Mouse (Mus musculus): Measurements from ENCODE around the gene Rom1. TPM values are rescaled to one million over a fixed set of nuclear protein-coding genes. Genes with fewer than 3 reads are reported as not detected.
A peak's percentile ranks its signal among the peaks of the same experiment; 100 is the strongest.

Gene Rom1
- polyA plus RNA-seq, 1 experiment from 2014 or later = 4.9 TPM

- Histone ChIP-seq H3K9me3 (replicated peaks) (no peaks in the 10 kb centered on the region), H3K9ac (no peak overlapping the region), H3K4me1 (peaks cover 43% of the 10 kb centered on the region), H3K36me3 (peaks cover 42% of the 10 kb centered on the region), H3K27ac (no peak overlapping the region), H3K27me3 (no peaks in the 10 kb centered on the region), H3K4me2 (no peak overlapping the region), H3K4me3 (replicated peaks) (no peak overlapping the region)
- 91% methylated on average over 9 of the region's 9 CpGs for WGBS
- no peak for ATAC-seq (replicated peaks; ENCODE audit: low FRiP score)
Observed at GRCm38 (mm10) chr19:8895397-8895960, 33.7 kb downstream of the Rom1 start.

DNA sequence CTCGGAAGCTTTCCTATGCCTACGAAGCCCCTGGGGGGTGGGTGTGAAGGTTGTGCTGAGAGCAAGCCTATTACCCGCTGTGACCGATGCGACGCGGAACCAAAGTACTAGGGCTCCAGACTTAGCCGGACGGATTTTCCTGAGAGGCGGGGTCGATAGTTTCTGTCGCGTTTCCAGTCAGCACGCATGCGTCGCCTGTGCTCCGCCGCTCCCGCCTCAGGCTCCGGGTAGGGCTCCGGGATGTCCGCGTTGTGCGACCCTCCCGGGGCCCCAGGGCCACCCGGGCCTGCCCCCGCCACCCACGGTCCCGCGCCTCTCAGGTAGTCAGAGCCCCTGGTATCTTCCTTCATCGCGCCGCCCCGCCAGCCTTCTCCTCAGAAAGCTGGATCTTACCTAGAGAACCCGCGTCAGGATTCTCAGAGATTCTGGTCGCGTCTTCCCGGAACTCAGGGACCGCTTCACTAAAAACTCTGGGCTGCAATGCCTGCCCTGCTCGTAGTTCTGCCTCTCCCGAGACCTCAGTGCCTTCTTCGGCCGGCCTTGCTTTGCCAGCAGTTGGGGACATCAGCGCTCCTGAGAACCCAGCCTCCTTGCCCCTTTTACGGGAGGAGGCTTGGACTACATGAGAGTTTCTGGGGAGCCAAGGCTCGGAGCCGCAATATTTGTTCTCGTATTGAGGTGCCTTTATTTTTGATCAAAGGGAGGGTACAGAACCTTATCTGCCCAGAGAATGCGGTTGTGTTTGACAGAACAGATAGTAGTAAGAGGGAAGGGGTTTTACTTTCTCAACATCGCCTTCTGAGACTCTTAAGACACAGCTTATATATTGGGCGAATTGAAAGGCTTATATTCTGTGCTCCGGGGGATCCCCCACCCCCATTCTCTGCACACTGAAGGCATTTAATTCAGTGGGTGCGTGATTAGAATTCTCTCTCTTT, 36.1 kb downstream of the Rom1 start, which contains the start of gene Ints5:
Gene Ints5 (plus strand): TSS at position 177 of the 938 bp plus-strand sequence.
- peaks cover 43% of the 10 kb centered on the region for H3K36me3 ChIP-seq
- no peaks in the 10 kb centered on the region for H3K9me3 ChIP-seq (replicated peaks)
- peaks cover 36% of the 10 kb centered on the region for H3K4me1 ChIP-seq
- H3K4me3 ChIP-seq (replicated peaks) = peak within 1 kb of the TSS; percentile 79
- H3K4me2 ChIP-seq = peak within 1 kb of the TSS; percentile 80
- H3K27ac ChIP-seq = peak within 1 kb of the TSS; percentile 91
- WGBS = 2% methylated on average over 54 of the region's 54 CpGs
- no peaks in the 10 kb centered on the region for H3K27me3 ChIP-seq
- ATAC-seq (replicated peaks; ENCODE audit: low FRiP score) = peak; percentile 63
- H3K9ac ChIP-seq = peak within 1 kb of the TSS; percentile 96

GRCm38 (mm10) chr19:8888511-8889385, 40.4 kb downstream of the Rom1 start, which contains the start of the genes 1810009A15Rik and Gm49416:
Gene 1810009A15Rik, plus strand, starts transcription at chr19:8888853.
Gene Gm49416, plus strand, starts transcription at chr19:8888926.
- WGBS = under 1% methylated on average over 58 of the region's 58 CpGs

DNA sequence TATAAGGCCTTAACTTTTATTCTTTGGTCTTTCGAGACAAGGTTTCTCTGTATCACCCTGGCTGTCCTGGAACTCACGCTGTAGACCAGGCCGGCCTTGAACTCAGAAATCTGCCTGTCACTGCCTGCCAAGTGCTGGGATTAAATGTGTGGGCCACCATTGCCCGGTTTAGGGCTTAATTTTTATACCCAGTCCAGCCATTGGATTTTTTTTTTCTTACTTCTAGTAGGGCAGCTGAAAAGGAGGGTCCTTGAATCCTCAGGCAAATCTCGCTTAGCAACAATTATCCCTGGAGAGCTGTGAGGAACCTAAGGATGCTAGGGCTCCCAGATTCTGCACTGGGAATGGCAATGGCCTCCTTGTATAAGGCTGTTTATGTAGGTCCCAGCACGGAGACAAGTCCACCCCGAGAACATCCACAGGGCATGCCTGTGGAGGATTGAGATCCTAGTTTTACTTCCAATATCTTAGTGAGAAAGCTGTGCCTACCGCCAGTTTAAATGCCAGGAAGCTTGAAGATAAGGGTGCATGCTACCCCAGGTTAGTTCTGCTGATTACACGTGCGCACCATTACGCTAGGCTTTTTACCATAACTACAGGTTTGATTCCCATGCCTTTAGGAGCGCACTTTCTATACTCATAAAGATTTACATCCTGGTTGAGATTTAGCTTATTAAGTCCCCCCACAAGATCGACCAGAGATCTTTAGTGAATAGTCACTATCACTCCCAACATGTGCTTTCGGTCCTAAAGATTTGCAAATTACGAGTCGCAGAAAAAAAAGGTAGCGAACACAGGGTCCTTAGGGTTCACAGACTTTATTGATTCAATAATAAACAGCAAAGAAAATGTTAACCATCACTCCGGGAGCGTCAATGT, 41.3 kb downstream of the Rom1 start:
- peaks cover 23% of the 10 kb centered on the region for H3K4me1 ChIP-seq
- H3K27me3 ChIP-seq = no peaks in the 10 kb centered on the region
- H3K9me3 ChIP-seq (replicated peaks) = no peaks in the 10 kb centered on the region
- peak overlapping the region; percentile 78 for H3K9ac ChIP-seq
- peak overlapping the region; percentile 93 for H3K27ac ChIP-seq
- no peak for ATAC-seq (replicated peaks; ENCODE audit: low FRiP score)
- peak overlapping the region; percentile 56 for H3K4me2 ChIP-seq
- H3K4me3 ChIP-seq (replicated peaks) = peak overlapping the region; percentile 72
- H3K36me3 ChIP-seq = peaks cover 16% of the 10 kb centered on the region
- 14% methylated on average over 19 of the region's 19 CpGs for WGBS

More at GRCm38 (mm10) chr19:8888511-8889385, 40.4 kb downstream of the Rom1 start, which contains the start of the genes 1810009A15Rik and Gm49416:
- Histone ChIP-seq H3K9ac (peak within 1 kb of the TSS; percentile 78), H3K4me1 (peaks cover 28% of the 10 kb centered on the region), H3K27ac (peak within 1 kb of the TSS; percentile 93), H3K36me3 (peaks cover 16% of the 10 kb centered on the region), H3K9me3 (replicated peaks) (no peaks in the 10 kb centered on the region), H3K4me3 (replicated peaks) (peak within 1 kb of the TSS; percentile 72), H3K27me3 (no peaks in the 10 kb centered on the region), H3K4me2 (peak within 1 kb of the TSS; percentile 56)
- ATAC-seq (replicated peaks; ENCODE audit: low FRiP score) = peak; percentile 94

DNA sequence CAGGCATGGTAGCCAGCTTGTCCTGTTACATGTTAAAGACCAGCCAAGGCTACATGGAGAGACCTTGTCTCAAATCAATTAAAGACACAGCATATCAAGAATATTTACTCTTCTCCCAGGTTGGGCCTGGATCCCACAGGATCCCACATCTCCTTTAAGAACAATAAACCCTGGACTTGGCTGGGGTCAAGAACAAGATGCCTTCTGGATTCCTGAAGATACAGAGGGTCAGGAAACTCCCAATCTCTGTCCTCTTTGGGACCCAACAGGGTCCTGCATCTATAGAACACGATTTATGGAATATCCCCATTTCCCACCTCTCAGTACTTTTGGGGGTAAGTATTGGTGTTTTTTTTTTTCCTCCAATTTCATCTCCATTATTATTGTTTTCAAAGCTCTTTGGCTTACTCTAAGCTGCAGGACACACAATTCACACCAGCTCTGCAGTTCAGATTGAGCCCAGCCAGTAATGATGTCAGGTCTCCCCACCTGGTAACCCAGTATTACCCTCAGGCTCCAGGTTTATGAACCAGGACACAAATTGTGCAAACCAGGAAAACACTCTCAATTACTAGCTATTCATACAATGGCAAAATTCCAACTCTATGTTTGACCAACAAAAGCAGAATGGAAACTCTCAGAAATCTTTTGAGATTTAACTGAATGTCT, 42.1 kb downstream of the Rom1 start:
- Histone ChIP-seq H3K27ac (peak overlapping the region; percentile 93), H3K4me2 (peak overlapping the region; percentile 56), H3K4me3 (replicated peaks) (peak overlapping the region; percentile 72; the same call in 1 of the 2 replicates), H3K9ac (no peak overlapping the region), H3K27me3 (no peaks in the 10 kb centered on the region), H3K9me3 (replicated peaks) (no peaks in the 10 kb centered on the region), H3K36me3 (peaks cover 16% of the 10 kb centered on the region), H3K4me1 (peaks cover 19% of the 10 kb centered on the region)
- WGBS = 59% methylated on average over 1 of the region's 1 CpGs
- no peak for ATAC-seq (replicated peaks; ENCODE audit: low FRiP score)

DNA sequence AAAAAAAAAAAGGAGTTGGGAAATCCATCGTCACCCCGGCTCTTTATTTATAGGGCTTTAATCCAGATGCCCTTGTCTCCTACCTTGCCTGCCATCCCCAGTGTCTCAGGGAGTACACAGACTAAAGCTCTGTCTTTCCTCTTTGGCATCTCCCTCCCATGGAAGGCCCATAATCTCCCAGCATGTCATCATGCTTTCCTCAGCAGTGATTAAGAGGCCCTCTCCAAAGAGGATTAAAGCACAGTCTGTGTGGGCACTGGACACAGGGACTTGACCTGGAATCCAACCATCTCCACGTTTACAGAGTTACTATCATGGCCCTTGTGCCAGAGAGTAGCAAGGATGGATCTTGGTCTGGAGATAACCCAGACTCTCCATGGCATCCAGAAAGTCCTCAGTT, 45.5 kb downstream of the Rom1 start, which contains the start of the genes Lbhd1 and Gm49403:
Gene Lbhd1 (plus strand): TSS at position 117 of the 400 bp plus-strand sequence.
Gene Gm49403 (plus strand): TSS at position 315 of the 400 bp plus-strand sequence.
- H3K9ac ChIP-seq = no peak within 1 kb of the TSS
- ATAC-seq (replicated peaks; ENCODE audit: low FRiP score) = no peak
- H3K4me3 ChIP-seq (replicated peaks) = no peak within 1 kb of the TSS
- 77% methylated on average over 3 of the region's 3 CpGs for WGBS
- H3K27ac ChIP-seq = no peak within 1 kb of the TSS
- no peaks in the 10 kb centered on the region for H3K9me3 ChIP-seq (replicated peaks)
- H3K36me3 ChIP-seq = peaks cover 3% of the 10 kb centered on the region; the same call in 1 of the 2 replicates
- peaks cover 27% of the 10 kb centered on the region for H3K4me1 ChIP-seq
- H3K4me2 ChIP-seq = no peak within 1 kb of the TSS
- H3K27me3 ChIP-seq = no peaks in the 10 kb centered on the region

GRCm38 (mm10) chr19:8881034-8881392, 48.1 kb downstream of the Rom1 start:
- WGBS = 12% methylated on average over 3 of the region's 3 CpGs
- ATAC-seq (replicated peaks; ENCODE audit: low FRiP score) = no peak
- Histone ChIP-seq H3K27ac (peak overlapping the region; percentile 92), H3K4me2 (peak overlapping the region; percentile 79), H3K9me3 (replicated peaks) (no peaks in the 10 kb centered on the region), H3K36me3 (peaks cover 26% of the 10 kb centered on the region), H3K9ac (peak overlapping the region; percentile 78), H3K4me3 (replicated peaks) (peak overlapping the region; percentile 79), H3K27me3 (no peaks in the 10 kb centered on the region), H3K4me1 (peaks cover 15% of the 10 kb centered on the region)

DNA sequence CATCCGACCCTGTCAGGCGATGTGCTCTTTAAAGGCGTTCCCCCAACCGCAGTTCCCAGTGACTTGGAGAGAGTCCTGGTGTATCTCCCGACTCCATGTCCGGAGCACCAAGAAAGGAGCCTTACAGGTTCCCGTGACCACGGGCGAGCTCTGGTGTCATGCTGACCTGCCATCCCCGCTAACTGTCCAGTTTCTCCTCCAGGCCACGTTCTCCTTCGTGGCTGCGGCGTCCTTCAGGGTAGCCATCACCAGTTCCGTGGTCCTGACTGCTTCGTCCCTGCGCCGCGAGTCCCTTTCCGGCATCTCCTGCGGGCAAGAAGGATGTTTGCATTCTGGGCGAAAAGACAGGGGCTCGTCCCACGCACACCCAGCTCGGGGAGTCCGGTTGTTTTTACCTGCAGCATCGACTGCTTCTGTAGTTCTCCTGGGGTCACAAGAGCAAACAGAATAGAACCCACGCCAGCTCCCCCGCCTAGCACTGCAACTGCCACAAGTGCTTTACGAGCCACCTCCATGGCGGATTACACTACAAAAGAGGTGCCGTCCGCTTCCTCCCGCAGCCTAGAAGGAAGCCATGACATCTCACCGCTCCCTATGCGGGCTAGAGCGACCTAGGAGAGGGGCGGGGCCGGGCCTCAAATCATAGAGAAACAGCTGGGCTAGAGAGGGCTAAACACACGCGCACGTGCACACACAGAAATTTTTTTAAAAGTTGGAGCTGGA, 48.7 kb downstream of the Rom1 start, which contains the start of gene Uqcc3:
Gene Uqcc3 (minus strand): TSS at position 613 of the 723 bp plus-strand sequence.
- ATAC-seq (replicated peaks; ENCODE audit: low FRiP score) = peak; percentile 97

More for the DNA sequence above, 48.7 kb downstream of the Rom1 start, which contains the start of gene Uqcc3:
- Histone ChIP-seq H3K27ac (peak within 1 kb of the TSS; percentile 92), H3K4me1 (peaks cover 15% of the 10 kb centered on the region), H3K9me3 (replicated peaks) (no peaks in the 10 kb centered on the region), H3K36me3 (peaks cover 31% of the 10 kb centered on the region), H3K4me3 (replicated peaks) (peak within 1 kb of the TSS; percentile 79), H3K4me2 (peak within 1 kb of the TSS; percentile 79), H3K9ac (peak within 1 kb of the TSS; percentile 78), H3K27me3 (no peaks in the 10 kb centered on the region)
- under 1% methylated on average over 42 of the region's 42 CpGs for WGBS

Data from kidney, embryonic 15.5 days (tissue).